In genomic region chr9:116137645-116138044, GRCm38 (mm10) we compare ENCODE assay signal across 22 mouse cellular contexts. TPM values are rescaled to one million over a fixed set of nuclear protein-coding genes. Genes with fewer than 3 reads are reported as not detected.
DNase-seq lines count a peak whose midpoint lies in the region; ATAC-seq and TF ChIP-seq lines count a peak whose summit lies in the region.
"Had no signal": no experiment of that assay in that cellular context is flagged by ENCODE, and none has a peak within 500 bp of the region (broad histone marks: within the 10 kb centered on the region; RNA-seq: fewer than 3 reads in every experiment).

No protein-coding gene starts in this region.

- H3K9me3 ChIP-seq in limb, embryonic 10.5 days (replicated peaks): no peaks in the 10 kb centered on the region
- H3K9me3 ChIP-seq: embryonic facial prominence, embryonic 12.5 days; heart, embryonic 15.5 days had no signal

- no peak overlapping the region for H3K4me3 ChIP-seq in brown adipose tissue, adult 24 weeks (ENCODE audit: insufficient read depth, low read depth, low read length)
- no peak overlapping the region for H3K4me3 ChIP-seq in limb, embryonic 10.5 days
- H3K4me3 ChIP-seq in layer of hippocampus, adult 2 months: no peak overlapping the region
- H3K4me3 ChIP-seq: embryonic facial prominence, embryonic 12.5 days; heart, embryonic 15.5 days had no signal

- DNase-seq in 416B (ENCODE audit: low read depth): peak; percentile 52
- DNase-seq in limb, embryonic 10.5 days (ENCODE audit: low spot score): no peak
- DNase-seq in lung, postnatal 36 days: no peak
- DNase-seq in left cerebral cortex, adult 18-20 months (ENCODE audit: low spot score in 2 of 2): no peak
- no peak for DNase-seq in spleen, postnatal 14 days (ENCODE audit: low spot score in 2 of 2)
- DNase-seq in layer of hippocampus, adult 2 months (ENCODE audit: low spot score in 2 of 2): no peak
- DNase-seq: adrenal gland, adult 2 months; adrenal gland, postnatal 25 days; cerebellum, adult 11 months; cerebellum, adult 8-10 months; cerebellum, postnatal 14 days; embryo, embryonic 11 days; forebrain, postnatal 0 days; gastrocnemius, postnatal 36 days; heart, adult 18-20 months; heart, postnatal 14 days had no signal

- 89% methylated on average over 3 of the region's 3 CpGs for WGBS in limb, embryonic 10.5 days

- peaks cover 6% of the 10 kb centered on the region; the same call in 1 of the 2 replicates for H3K36me3 ChIP-seq in limb, embryonic 10.5 days
- H3K36me3 ChIP-seq: heart, embryonic 15.5 days had no signal

- peaks cover 58% of the 10 kb centered on the region for H3K4me1 ChIP-seq in brown adipose tissue, adult 24 weeks (ENCODE audit: control insufficient read depth, insufficient read depth, insufficient read length, low read length)
- H3K4me1 ChIP-seq in limb, embryonic 10.5 days: peaks cover 50% of the 10 kb centered on the region

- peak overlapping the region; percentile 20; the same call in 1 of the 2 replicates for H3K27ac ChIP-seq in brown adipose tissue, adult 24 weeks (replicated peaks; ENCODE audit: low read depth, low read length)
- H3K27ac ChIP-seq in limb, embryonic 10.5 days: peak overlapping the region; percentile 54
- no peak overlapping the region for H3K27ac ChIP-seq in layer of hippocampus, adult 2 months
- H3K27ac ChIP-seq: heart, embryonic 15.5 days had no signal

- H3K27me3 ChIP-seq in limb, embryonic 10.5 days (ENCODE audit: low read depth, poor library complexity, severe bottlenecking): no peaks in the 10 kb centered on the region
- H3K27me3 ChIP-seq: embryonic facial prominence, embryonic 12.5 days; heart, embryonic 15.5 days; Patski had no signal

- peak; percentile 33 for ATAC-seq in CD4-positive, CD25-positive, alpha-beta regulatory T cell, adult 4 months
- ATAC-seq: forebrain, postnatal 0 days; intestine, postnatal 0 days; Patski had no signal

- TF ChIP-seq CTCF in layer of hippocampus, adult 2 months (conservative IDR thresholded peaks at IDR 0.05): no peak

RNA-seq across cellular contexts. Expression of gene Tgfbr2, which starts 37.5 kb away (rescaled TPM):
- 10 to 100 TPM; 24.3 to 26.3 TPM for polyA plus RNA-seq in CD4-positive, CD25-positive, alpha-beta regulatory T cell, adult 4 months (2017; shearing (Covaris generic))
- polyA plus RNA-seq in brown adipose tissue, adult 24 weeks (2012; ENCODE audit: insufficient read depth, insufficient read length, missing spikeins): 60.5 and 68.8 TPM in 2 replicates
- polyA plus RNA-seq in limb, embryonic 10.5 days (2016; fragmentation: Nextera tagmentation; extraction: Ambion mirVana): 9.8 and 14.1 TPM in 2 replicates
- 10 to 100 TPM; 12.4 to 13.1 TPM for total RNA-seq in left cerebral cortex, adult 18-20 months (2021)
- total RNA-seq in layer of hippocampus, adult 2 months (2021): 10 to 100 TPM; 10.7 to 11.7 TPM
